ENCODE assay signal across 19 mouse cellular contexts in genomic region chr2:4551438-4551837, GRCm38 (mm10).
DNase-seq lines count a peak whose midpoint lies in the region; ATAC-seq and TF ChIP-seq lines count a peak whose summit lies in the region.
"Had no signal": no experiment of that assay in that cellular context is flagged by ENCODE, and none has a peak within 500 bp of the region (broad histone marks: within the 10 kb centered on the region; RNA-seq: fewer than 3 reads in every experiment).

No protein-coding gene starts in this region.

- H3K4me3 ChIP-seq in hindbrain, embryonic 11.5 days (ENCODE audit: low read depth, low read length): no peak overlapping the region
- no peak overlapping the region for H3K4me3 ChIP-seq in hindbrain, postnatal 0 days (ENCODE audit: low read length)
- H3K4me3 ChIP-seq in stomach, embryonic 15.5 days (replicated peaks): no peak overlapping the region
- no peak overlapping the region for H3K4me3 ChIP-seq in stomach, postnatal 0 days (ENCODE audit: low read depth, low read length)
- no peak overlapping the region for H3K4me3 ChIP-seq in limb, embryonic 12.5 days (replicated peaks)
- H3K4me3 ChIP-seq: heart, embryonic 13.5 days had no signal

- no peak overlapping the region for H3K9ac ChIP-seq in hindbrain, embryonic 11.5 days (ENCODE audit: low read depth, low read length)
- no peak overlapping the region for H3K9ac ChIP-seq in hindbrain, postnatal 0 days (replicated peaks; ENCODE audit: low read length)
- H3K9ac ChIP-seq in stomach, embryonic 15.5 days: no peak overlapping the region
- H3K9ac ChIP-seq in stomach, postnatal 0 days (ENCODE audit: low read length): no peak overlapping the region
- no peak overlapping the region for H3K9ac ChIP-seq in limb, embryonic 12.5 days (replicated peaks)
- H3K9ac ChIP-seq: forebrain, postnatal 0 days; heart, embryonic 13.5 days had no signal

- no peak for TF ChIP-seq EP300 in stomach, postnatal 0 days (optimal IDR thresholded peaks at IDR 0.05)

- no peak overlapping the region for H3K4me2 ChIP-seq in hindbrain, embryonic 11.5 days (replicated peaks; ENCODE audit: low read depth, low read length)
- no peak overlapping the region for H3K4me2 ChIP-seq in hindbrain, postnatal 0 days (ENCODE audit: low read depth, low read length)
- no peak overlapping the region for H3K4me2 ChIP-seq in stomach, embryonic 15.5 days
- no peak overlapping the region for H3K4me2 ChIP-seq in stomach, postnatal 0 days (replicated peaks; ENCODE audit: low read depth)
- H3K4me2 ChIP-seq in limb, embryonic 12.5 days: no peak overlapping the region
- H3K4me2 ChIP-seq: heart, embryonic 13.5 days had no signal

- ATAC-seq in hindbrain, embryonic 11.5 days (ENCODE audit: low FRiP score): no peak
- ATAC-seq in hindbrain, postnatal 0 days: no peak
- ATAC-seq in stomach, embryonic 15.5 days (ENCODE audit: insufficient read depth, low FRiP score, low read depth): no peak
- no peak for ATAC-seq in stomach, postnatal 0 days (ENCODE audit: low FRiP score, low TSS enrichment)
- ATAC-seq in limb, embryonic 12.5 days (ENCODE audit: insufficient number of reproducible peaks, insufficient read depth, low FRiP score, low TSS enrichment, low read depth): no peak
- ATAC-seq: forebrain, postnatal 0 days had no signal

- no peaks in the 10 kb centered on the region for H3K36me3 ChIP-seq in hindbrain, embryonic 11.5 days (ENCODE audit: control insufficient read depth, insufficient read depth, low read length)
- no peaks in the 10 kb centered on the region; the same call in 1 of the 2 replicates for H3K36me3 ChIP-seq in hindbrain, postnatal 0 days (ENCODE audit: insufficient read depth, low read length)
- no peaks in the 10 kb centered on the region for H3K36me3 ChIP-seq in stomach, embryonic 15.5 days
- H3K36me3 ChIP-seq in stomach, postnatal 0 days (ENCODE audit: control insufficient read depth, insufficient read depth, low read length): no peaks in the 10 kb centered on the region
- H3K36me3 ChIP-seq in limb, embryonic 12.5 days: peaks cover 53% of the 10 kb centered on the region

- no peak for TF ChIP-seq CTCF in hindbrain, postnatal 0 days (IDR thresholded peaks at IDR 0.05; ENCODE audit: low read depth)
- TF ChIP-seq CTCF in stomach, postnatal 0 days (IDR thresholded peaks at IDR 0.05; ENCODE audit: low read depth): no peak

- no peaks in the 10 kb centered on the region for H3K27me3 ChIP-seq in hindbrain, embryonic 11.5 days (ENCODE audit: control insufficient read depth, insufficient read depth, low read length)
- H3K27me3 ChIP-seq in hindbrain, postnatal 0 days (ENCODE audit: insufficient read depth, low read length): no peaks in the 10 kb centered on the region
- H3K27me3 ChIP-seq in stomach, embryonic 15.5 days (replicated peaks): no peaks in the 10 kb centered on the region
- H3K27me3 ChIP-seq in stomach, postnatal 0 days (ENCODE audit: control insufficient read depth, insufficient read depth, low read length): no peaks in the 10 kb centered on the region
- no peaks in the 10 kb centered on the region for H3K27me3 ChIP-seq in limb, embryonic 12.5 days
- H3K27me3 ChIP-seq: heart, embryonic 13.5 days had no signal

- H3K9me3 ChIP-seq in hindbrain, embryonic 11.5 days (ENCODE audit: control insufficient read depth, low read length): no peaks in the 10 kb centered on the region
- no peaks in the 10 kb centered on the region for H3K9me3 ChIP-seq in hindbrain, postnatal 0 days (ENCODE audit: low read length)
- H3K9me3 ChIP-seq in stomach, embryonic 15.5 days: no peaks in the 10 kb centered on the region
- no peaks in the 10 kb centered on the region for H3K9me3 ChIP-seq in stomach, postnatal 0 days (ENCODE audit: control insufficient read depth, low read length)
- H3K9me3 ChIP-seq in limb, embryonic 12.5 days: no peaks in the 10 kb centered on the region
- H3K9me3 ChIP-seq: heart, embryonic 13.5 days had no signal

- DNase-seq in hindbrain, embryonic 11.5 days (ENCODE audit: low spot score): no peak
- DNase-seq in hindbrain, postnatal 0 days (ENCODE audit: low spot score): no peak
- DNase-seq in stomach, postnatal 0 days (ENCODE audit: low spot score): no peak
- no peak for DNase-seq in adrenal gland, adult 2 months
- DNase-seq in T-cell, adult 2 months (ENCODE audit: low spot score): no peak
- DNase-seq in spleen, postnatal 36 days (ENCODE audit: low spot score in 2 of 2): no peak
- DNase-seq: B cell, adult 2 months; cerebellum, adult 9-11 months; embryo, embryonic 11 days; forebrain, postnatal 0 days; heart, postnatal 4 days; kidney, adult 9 months; kidney, postnatal 4 days; midbrain, embryonic 14.5 days; right cerebral cortex, adult 18-20 months; thymus, postnatal 14 days had no signal

- WGBS in hindbrain, embryonic 11.5 days: 21% methylated on average over 2 of the region's 2 CpGs
- WGBS in hindbrain, postnatal 0 days: 22% methylated on average over 2 of the region's 2 CpGs
- WGBS in stomach, embryonic 15.5 days: 36% methylated on average over 2 of the region's 2 CpGs
- WGBS in stomach, postnatal 0 days: 45% methylated on average over 2 of the region's 2 CpGs
- WGBS in limb, embryonic 12.5 days: 25% methylated on average over 2 of the region's 2 CpGs

- peak overlapping the region; percentile 56 for H3K27ac ChIP-seq in hindbrain, embryonic 11.5 days (ENCODE audit: low read depth, low read length)
- H3K27ac ChIP-seq in hindbrain, postnatal 0 days: no peak overlapping the region
- H3K27ac ChIP-seq in stomach, embryonic 15.5 days: 0 out of 2 replicates have a peak overlapping the region, but pooled peaks have one; percentile 17
- H3K27ac ChIP-seq in stomach, postnatal 0 days (replicated peaks): no peak overlapping the region
- peak overlapping the region; percentile 30; the same call in 1 of the 2 replicates for H3K27ac ChIP-seq in limb, embryonic 12.5 days
- H3K27ac ChIP-seq: heart, embryonic 13.5 days had no signal

- peaks cover 16% of the 10 kb centered on the region; the same call in 1 of the 2 replicates for H3K4me1 ChIP-seq in hindbrain, embryonic 11.5 days (replicated peaks; ENCODE audit: control insufficient read depth, insufficient read depth, low read length)
- H3K4me1 ChIP-seq in hindbrain, postnatal 0 days (ENCODE audit: insufficient read depth, low read length): peaks cover 12% of the 10 kb centered on the region; the same call in 1 of the 2 replicates
- H3K4me1 ChIP-seq in stomach, embryonic 15.5 days: peaks cover 7% of the 10 kb centered on the region; the same call in 1 of the 2 replicates
- no peaks in the 10 kb centered on the region for H3K4me1 ChIP-seq in stomach, postnatal 0 days (replicated peaks; ENCODE audit: control insufficient read depth, insufficient read depth)
- peaks cover 47% of the 10 kb centered on the region for H3K4me1 ChIP-seq in limb, embryonic 12.5 days (replicated peaks)

Comparison
In these comparisons a context has a peak if more than half of its experiments do, and no peak if none do; other contexts are left out.
1. H3K27ac ChIP-seq: peak in hindbrain, embryonic 11.5 days (single experiment), stomach, embryonic 15.5 days (single experiment) and limb, embryonic 12.5 days (single experiment); none in hindbrain, postnatal 0 days (single experiment) and stomach, postnatal 0 days (single experiment).